Mouse (Mus musculus) frontal cortex, adult 2 months (tissue): ENCODE results near the gene Abcc10. TPM values are rescaled to one million over a fixed set of nuclear protein-coding genes. Genes with fewer than 3 reads are reported as not detected.
A peak's percentile ranks its signal among the peaks of the same experiment; 100 is the strongest.

Experiments used
- DNase-seq, 2 experiments: peaks; one replicate each; pipeline ENCODE4 v3.0.0; 2022; ENCODE audit warnings: low spot score in 1 of 2; ENCODE audit errors: extremely low spot score in 1 of 2
- polyA plus RNA-seq: library from polyadenylated mRNA; depleted of rRNA; stranded (reverse); fragments of >200 nt; gene quantifications from 2 replicates; pipeline ENCODE4 v1.2.3, GENCODE M21; 2012; rRNA removed

Gene Abcc10
- polyA plus RNA-seq, 1 experiment: 11.4 TPM

DNA sequence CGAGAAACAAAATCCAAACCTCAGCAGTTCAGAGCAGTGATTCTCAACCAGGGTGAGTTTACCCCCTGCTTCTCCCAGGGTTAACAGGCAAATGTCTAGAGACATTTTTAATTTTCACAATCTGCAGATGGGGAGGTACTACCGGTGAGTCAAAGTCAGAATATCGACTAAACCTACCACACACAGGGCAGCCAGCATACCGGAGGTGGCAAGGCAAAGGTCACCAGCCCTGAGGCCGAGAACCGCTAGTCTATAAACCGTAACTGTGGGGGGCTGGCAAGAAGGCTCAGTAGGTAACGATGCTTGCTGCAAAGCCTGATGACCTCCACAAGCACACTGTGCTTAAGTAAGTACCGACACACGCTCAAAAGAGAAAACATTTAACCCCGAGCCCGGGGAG is 62.6 kb downstream of the Abcc10 start:
- no peak for DNase-seq

DNA sequence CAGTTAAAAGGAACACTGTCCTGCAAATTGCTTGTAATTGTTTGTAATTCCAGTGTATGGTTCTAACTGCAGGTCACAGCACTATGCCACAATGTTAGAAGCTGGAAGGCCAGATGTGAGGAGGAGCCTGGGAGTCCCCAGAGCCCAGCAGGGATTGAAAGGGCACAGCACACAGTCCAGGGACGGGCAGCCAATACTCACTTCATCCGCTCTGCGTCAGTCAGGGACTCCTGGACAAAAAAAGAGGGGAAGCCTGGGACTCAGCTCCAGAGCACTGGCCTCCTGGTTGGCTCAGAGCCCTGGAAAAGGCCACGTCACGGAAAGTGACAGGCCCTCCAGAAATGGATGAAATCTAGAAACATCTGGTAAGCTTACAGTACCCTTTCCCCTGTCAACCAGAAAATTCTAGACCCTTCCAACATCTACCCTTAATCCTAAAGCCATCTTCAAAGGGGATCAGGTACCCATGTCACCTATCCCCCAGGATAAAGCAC is 65.9 kb downstream of the Abcc10 start:
- DNase-seq: no peak

DNA sequence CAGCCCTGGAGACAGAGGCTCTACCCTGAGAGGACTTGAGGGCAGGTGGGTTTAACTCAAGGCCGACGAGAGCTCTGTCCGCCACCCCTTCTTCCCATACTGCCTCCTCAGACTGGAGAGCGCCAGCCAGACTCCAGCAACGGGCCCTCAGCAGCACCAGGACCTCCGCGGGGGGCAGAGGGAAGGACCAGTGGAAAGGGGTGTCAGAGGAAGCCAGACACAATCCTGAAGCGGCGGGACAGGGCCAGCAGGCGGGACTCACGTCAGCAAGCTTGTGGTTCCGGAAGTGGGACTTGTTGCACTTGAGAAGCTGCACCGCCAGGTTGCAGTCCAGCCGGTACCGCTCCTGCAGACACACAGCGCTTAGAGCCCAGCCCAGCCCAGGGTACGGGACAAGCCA is 68.5 kb downstream of the Abcc10 start:
- no peak for DNase-seq

DNA sequence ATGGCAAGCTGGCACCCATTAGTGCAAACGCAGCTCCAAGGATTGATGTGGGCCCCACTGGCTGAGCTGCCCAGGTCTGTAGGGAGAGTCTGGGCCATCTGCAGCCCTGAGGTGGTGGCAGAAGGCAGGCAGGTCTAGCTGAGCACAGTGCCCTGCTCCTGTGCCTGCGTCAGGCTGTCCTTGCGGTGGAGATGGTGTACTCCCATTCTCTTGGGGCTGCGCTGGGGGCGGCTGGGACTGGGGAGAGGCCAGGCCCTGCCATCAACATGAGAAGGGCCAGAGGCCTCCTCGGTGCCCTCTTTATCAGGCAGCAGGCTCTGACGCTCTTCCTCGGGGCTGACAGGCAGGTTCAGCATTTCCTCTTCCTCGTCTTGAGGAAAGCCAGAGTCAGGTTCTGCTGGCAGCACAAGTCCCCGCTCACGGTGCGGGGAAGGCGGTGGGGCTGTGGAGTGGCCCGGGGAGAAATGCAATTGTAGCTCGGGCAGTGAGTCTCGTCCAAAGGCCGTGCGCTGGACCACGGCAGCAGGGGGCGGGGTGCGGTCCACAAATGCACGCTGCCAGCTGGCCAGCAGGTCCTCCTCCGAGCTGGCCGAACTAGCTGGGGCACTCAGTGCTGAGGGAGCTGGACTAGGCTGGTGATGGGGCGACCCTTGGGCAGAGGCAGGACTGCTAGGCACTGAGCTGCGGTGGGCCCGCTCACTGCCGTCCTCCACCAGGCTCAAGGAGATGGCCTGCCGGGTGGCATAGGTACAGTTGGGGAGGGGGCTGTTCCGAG is 69.7 kb downstream of the Abcc10 start:
- no peak for DNase-seq

DNA sequence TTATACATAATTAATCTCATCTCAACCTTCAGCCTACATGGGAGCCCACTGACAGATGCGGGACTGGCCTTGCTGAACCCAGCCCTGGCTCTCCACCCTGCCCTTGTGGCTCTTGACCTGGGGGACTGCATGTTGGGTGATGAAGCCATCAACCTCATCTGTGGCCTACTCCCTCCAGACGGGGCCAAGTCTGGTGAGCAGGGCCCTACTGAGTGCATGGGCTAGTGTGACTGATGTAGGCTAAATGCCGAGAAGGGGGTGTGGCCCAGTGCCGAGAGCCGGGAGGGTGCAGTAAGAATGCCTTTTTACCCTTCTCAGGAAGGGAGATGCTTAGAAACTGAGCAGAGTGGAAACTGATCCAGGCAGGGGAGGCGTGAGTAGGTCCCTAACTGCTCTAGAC is 73.0 kb downstream of the Abcc10 start:
- no peak for DNase-seq

DNA sequence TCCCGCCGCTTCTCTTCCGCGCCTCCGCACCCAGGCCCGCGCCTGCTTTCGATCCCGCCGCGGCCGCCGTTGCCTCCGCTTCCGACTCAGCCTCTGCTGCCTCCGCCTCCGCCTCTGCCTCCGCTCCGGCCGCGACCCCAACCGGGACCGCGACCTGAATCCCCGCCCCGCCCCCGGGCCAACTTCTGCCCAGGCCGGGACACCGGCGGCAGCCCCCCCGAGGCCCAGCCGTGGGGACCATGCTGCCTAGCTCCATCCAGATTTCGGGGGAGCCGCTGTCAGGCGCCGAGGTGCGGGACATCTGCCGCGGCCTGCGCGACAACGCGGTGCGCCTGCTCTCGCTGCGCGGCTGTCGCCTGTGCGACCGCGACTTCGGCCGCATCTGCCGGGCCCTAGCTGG is 74.0 kb downstream of the Abcc10 start:
- DNase-seq: no peak

DNA sequence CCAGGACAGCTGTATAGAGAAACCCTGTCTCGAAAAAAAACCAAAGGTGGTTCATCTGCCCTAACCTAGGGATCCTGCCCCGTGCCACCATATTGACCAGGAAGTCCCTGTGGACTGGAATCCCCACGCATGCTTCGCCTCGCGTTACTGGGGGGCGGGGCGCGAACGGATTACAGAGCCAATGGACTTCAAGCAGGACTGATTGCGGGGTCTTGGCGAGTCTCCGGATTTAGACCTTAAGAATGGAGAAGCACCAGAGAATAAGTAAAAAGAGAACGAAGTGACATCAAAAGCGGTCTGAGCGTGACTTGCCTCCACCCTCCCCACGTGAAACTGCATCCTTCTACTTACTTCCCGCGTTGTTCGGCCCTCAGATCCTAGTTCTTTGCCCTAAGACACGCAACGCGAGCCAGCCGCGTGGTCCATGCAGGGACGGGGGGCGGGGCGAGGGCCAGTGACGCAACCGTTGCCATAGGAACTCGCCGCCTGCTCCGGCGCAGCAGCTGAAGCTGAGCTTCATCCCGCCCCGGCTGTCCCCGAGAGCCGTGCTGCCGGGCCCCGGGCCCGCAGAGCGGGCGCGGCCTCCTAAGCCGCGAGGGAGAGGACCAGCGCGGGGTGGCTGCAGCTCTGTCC is 74.6 kb downstream of the Abcc10 start, which contains the start of gene Lrrc73:
Gene Lrrc73 (plus strand): TSS at position 80 of the 633 bp plus-strand sequence.
- DNase-seq: peak; percentile 86 to 97

Other genes starting within 250 kb of the Abcc10 start
- gene Mrps18a, start 217.4 kb downstream of the Abcc10 start, polyA plus RNA-seq: 94.8 and 106 TPM in 2 replicates
- gene Rsph9, start 184.1 kb downstream of the Abcc10 start, polyA plus RNA-seq: 29.9 and 37.9 TPM in 2 replicates
- gene Mad2l1bp, start 174.8 kb downstream of the Abcc10 start, polyA plus RNA-seq: 14.2 and 14.8 TPM in 2 replicates
- gene Gtpbp2, start 167.3 kb downstream of the Abcc10 start, polyA plus RNA-seq: 151 and 168 TPM in 2 replicates
- gene Polh, start 125.7 kb downstream of the Abcc10 start, polyA plus RNA-seq: 3.9 and 4.2 TPM in 2 replicates
- 39.4 and 40.6 TPM in 2 replicates for gene Xpo5, start 125.6 kb downstream of the Abcc10 start, polyA plus RNA-seq
- gene Polr1c, start 80.3 kb downstream of the Abcc10 start, polyA plus RNA-seq: 45.3 and 52.7 TPM in 2 replicates
- 72.7 and 78.9 TPM in 2 replicates for gene Yipf3, start 80.3 kb downstream of the Abcc10 start, polyA plus RNA-seq
- 62.5 and 63.5 TPM in 2 replicates for gene Lrrc73, start 74.8 kb downstream of the Abcc10 start, polyA plus RNA-seq
- gene Tjap1, start 45.3 kb downstream of the Abcc10 start, polyA plus RNA-seq: 44.4 and 51.5 TPM in 2 replicates
- gene Dlk2, start 30.9 kb downstream of the Abcc10 start, polyA plus RNA-seq: 81.5 and 96.0 TPM in 2 replicates
- gene Zfp318, start 55.4 kb upstream of the Abcc10 start, polyA plus RNA-seq: 29.6 and 30.7 TPM in 2 replicates
- gene Crip3, start 100.6 kb upstream of the Abcc10 start, polyA plus RNA-seq: 9.1 and 13.8 TPM in 2 replicates
- gene Slc22a7, start 110.1 kb upstream of the Abcc10 start, polyA plus RNA-seq: 0.15 and 0.18 TPM in 2 replicates
- gene Ttbk1, start 159.3 kb upstream of the Abcc10 start, polyA plus RNA-seq: 46.3 and 50.1 TPM in 2 replicates
- 4.0 and 4.8 TPM in 2 replicates for gene Dnph1, start 168.4 kb upstream of the Abcc10 start, polyA plus RNA-seq
- 65.3 and 66.8 TPM in 2 replicates for gene Cul9, start 218.0 kb upstream of the Abcc10 start, polyA plus RNA-seq
- 74.8 and 82.0 TPM in 2 replicates for gene Srf, start 227.8 kb upstream of the Abcc10 start, polyA plus RNA-seq